Mouse (Mus musculus): ENCODE results near the gene Rrp36. TPM values are rescaled to one million over a fixed set of nuclear protein-coding genes. Genes with fewer than 3 reads are reported as not detected.

Rrp36 gene
- polyA plus RNA-seq, 1 experiment from 2014 or later, result 35.2 TPM

DNA sequence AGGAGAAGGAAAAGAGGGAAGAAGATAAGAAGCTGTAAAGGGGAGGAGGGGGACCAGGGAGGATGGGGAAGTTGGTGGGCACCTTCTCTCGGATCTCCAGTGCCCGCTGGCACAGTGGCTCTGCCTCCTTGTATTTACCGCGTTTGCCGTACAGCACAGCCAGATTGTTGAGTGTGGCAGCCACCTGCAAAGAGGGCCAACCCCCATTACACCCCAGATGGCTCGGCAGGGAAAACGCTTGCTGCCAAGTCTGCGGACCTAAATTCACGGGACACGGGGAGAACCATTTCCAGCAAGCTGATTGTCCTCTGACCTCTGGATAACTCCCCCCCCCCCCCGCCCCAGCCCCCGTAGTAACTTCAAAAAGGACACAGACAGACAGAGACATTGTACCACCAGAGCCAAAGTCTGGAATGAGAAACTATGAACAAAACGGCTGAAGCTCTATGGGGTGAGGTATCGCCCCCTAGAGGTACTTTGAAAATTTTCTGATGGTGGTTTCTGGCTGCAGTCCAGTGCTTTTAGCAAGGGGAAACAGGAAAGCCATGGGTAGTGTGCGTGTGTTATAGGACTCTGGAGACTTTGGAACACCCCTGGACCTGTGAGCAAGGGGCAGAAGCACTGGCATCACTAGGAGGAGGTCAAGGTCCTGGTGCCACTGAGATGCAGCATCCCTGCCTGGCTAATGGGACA lies 37.2 kb downstream of the Rrp36 start:
- 16% methylated on average over 15 of the region's 15 CpGs for WGBS
- Histone ChIP-seq H3K36me3 (ENCODE audit: insufficient read depth, low read length) (peaks cover 14% of the 10 kb centered on the region; the same call in 1 of the 2 replicates), H3K4me3 (ENCODE audit: low read depth, low read length) (no peak overlapping the region), H3K4me1 (ENCODE audit: insufficient read depth, low read depth, low read length) (no peaks in the 10 kb centered on the region), H3K4me2 (replicated peaks; ENCODE audit: low read depth, low read length) (no peak overlapping the region; the same call in 1 of the 2 replicates), H3K27me3 (replicated peaks; ENCODE audit: insufficient read depth, low read length) (no peaks in the 10 kb centered on the region), H3K9me3 (ENCODE audit: low read length) (no peaks in the 10 kb centered on the region), H3K9ac (replicated peaks; ENCODE audit: low read depth) (no peak overlapping the region), H3K27ac (ENCODE audit: low read length) (no peak overlapping the region)
- peak; percentile 94 for DNase-seq (ENCODE audit: low spot score)
- ATAC-seq, result peak; percentile 66
- TF ChIP-seq CTCF (IDR thresholded peaks at IDR 0.05) (peak; percentile 80), EP300 (IDR thresholded peaks at IDR 0.05) (no peak)

- peak overlapping the region; percentile 94 for H3K9ac ChIP-seq (replicated peaks; ENCODE audit: low read depth)
- peak overlapping the region; percentile 97 for H3K27ac ChIP-seq (ENCODE audit: low read length)
- H3K4me1 ChIP-seq (ENCODE audit: insufficient read depth, low read depth, low read length), result 0 out of 2 replicates have a peak, but pooled peaks cover 5% of the 10 kb centered on the region
- peak overlapping the region; percentile 86 for H3K4me3 ChIP-seq (ENCODE audit: low read depth, low read length)
- ATAC-seq (peak; percentile 84), DNase-seq (ENCODE audit: low spot score) (peak; percentile 95)
- 16% methylated on average over 12 of the region's 12 CpGs for WGBS
- H3K36me3 ChIP-seq (ENCODE audit: insufficient read depth, low read length), result 0 out of 2 replicates have a peak, but pooled peaks cover 7% of the 10 kb centered on the region
- no peak; the same call in 1 of the 2 replicates for TF ChIP-seq EP300 (IDR thresholded peaks at IDR 0.05)
- peak; percentile 33 for TF ChIP-seq CTCF (IDR thresholded peaks at IDR 0.05)
- no peaks in the 10 kb centered on the region for H3K9me3 ChIP-seq (ENCODE audit: low read length)
- H3K4me2 ChIP-seq (replicated peaks; ENCODE audit: low read depth, low read length), result peak overlapping the region; percentile 87
- no peaks in the 10 kb centered on the region for H3K27me3 ChIP-seq (replicated peaks; ENCODE audit: insufficient read depth, low read length)
Observed at GRCm38 (mm10) chr17:46629685-46630441, 44.3 kb downstream of the Rrp36 start.

DNA sequence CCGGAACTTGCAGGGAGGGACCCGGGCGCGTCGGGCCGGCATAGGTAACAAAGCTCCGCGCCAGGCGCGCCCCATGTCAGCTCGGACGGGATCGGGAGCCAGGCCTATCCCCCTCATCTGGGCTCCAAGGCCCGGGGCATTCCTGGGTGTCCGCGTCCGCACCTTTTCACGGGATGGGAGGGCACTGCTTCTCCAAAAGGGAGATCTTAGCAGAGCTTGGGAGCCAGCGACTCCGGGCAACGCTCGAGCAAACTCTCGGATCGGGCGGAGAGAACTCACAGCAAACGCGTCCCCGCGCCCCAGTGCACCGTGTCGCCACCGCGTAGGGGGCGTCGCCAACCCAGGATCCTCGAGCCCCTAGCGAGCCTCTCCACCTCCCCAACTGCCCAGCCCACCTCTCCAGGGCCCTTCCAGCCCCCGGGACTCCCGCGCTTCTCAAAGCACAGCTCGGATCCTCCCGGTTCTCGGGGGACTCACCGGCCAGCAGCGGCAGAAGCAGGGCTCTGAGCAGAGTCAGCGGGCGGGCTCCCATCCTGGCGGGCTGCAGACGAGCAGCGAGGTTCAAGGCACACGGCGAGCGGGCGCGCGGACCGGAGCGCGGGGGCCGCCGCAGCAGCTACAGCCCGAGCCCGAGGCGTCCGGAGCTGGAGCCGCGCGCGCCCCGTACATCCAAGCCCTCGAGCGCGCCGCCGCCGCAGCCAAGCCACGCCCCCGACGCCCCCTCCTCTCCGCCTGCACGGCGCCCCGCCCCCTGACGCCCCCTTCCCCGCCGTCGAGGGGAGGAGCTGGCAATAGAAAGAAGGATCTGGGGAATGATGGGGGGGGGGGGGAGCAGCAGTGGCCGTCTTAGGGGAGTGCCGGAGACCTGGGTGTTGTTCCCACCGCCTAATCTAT lies 45.1 kb downstream of the Rrp36 start, which contains the start of gene Ptk7:
TSS of gene Ptk7 (minus strand) at position 714 of the 894 bp plus-strand sequence.
- Histone ChIP-seq H3K4me2 (replicated peaks; ENCODE audit: low read depth, low read length) (peak within 1 kb of the TSS; percentile 87), H3K27me3 (replicated peaks; ENCODE audit: insufficient read depth, low read length) (no peaks in the 10 kb centered on the region), H3K4me1 (ENCODE audit: insufficient read depth, low read depth, low read length) (peaks cover 10% of the 10 kb centered on the region; the same call in 1 of the 2 replicates), H3K27ac (ENCODE audit: low read length) (peak within 1 kb of the TSS; percentile 97), H3K4me3 (ENCODE audit: low read depth, low read length) (peak within 1 kb of the TSS; percentile 86), H3K9me3 (ENCODE audit: low read length) (no peaks in the 10 kb centered on the region), H3K36me3 (ENCODE audit: insufficient read depth, low read length) (0 out of 2 replicates have a peak, but pooled peaks cover 7% of the 10 kb centered on the region), H3K9ac (replicated peaks; ENCODE audit: low read depth) (peak within 1 kb of the TSS; percentile 94)
- peak; percentile 81 for DNase-seq (ENCODE audit: low spot score)
- no peak for TF ChIP-seq EP300 (IDR thresholded peaks at IDR 0.05)
- 0 out of 2 replicates have a peak, but pooled peaks have one; percentile 14 for TF ChIP-seq CTCF (IDR thresholded peaks at IDR 0.05)
- WGBS, result under 1% methylated on average over 64 of the region's 90 CpGs
- ATAC-seq, result peak; percentile 56

DNA sequence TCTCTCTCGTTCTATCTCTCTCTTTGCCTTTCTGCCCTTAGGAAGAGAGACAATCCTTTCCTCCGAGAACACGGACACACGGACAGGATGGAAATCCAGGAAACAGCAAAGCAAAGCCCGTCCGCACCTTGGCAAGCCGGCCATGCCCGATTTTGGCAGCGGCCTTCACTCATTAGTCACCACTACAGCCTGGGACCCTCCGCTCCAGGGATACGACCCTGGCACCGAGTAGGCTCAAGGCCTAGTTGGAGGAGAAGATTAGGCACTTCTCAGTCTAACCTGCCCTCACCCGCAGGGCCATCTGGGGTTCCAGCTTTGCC lies 45.7 kb downstream of the Rrp36 start:
- Histone ChIP-seq H3K27me3 (replicated peaks; ENCODE audit: insufficient read depth, low read length) (no peaks in the 10 kb centered on the region), H3K4me3 (ENCODE audit: low read depth, low read length) (peak overlapping the region; percentile 86), H3K9ac (replicated peaks; ENCODE audit: low read depth) (peak overlapping the region; percentile 94), H3K9me3 (ENCODE audit: low read length) (no peaks in the 10 kb centered on the region), H3K4me1 (ENCODE audit: insufficient read depth, low read depth, low read length) (peaks cover 16% of the 10 kb centered on the region; the same call in 1 of the 2 replicates), H3K4me2 (replicated peaks; ENCODE audit: low read depth, low read length) (peak overlapping the region; percentile 87), H3K27ac (ENCODE audit: low read length) (peak overlapping the region; percentile 97), H3K36me3 (ENCODE audit: insufficient read depth, low read length) (0 out of 2 replicates have a peak, but pooled peaks cover 7% of the 10 kb centered on the region)
- ATAC-seq (no peak), DNase-seq (ENCODE audit: low spot score) (no peak)
- TF ChIP-seq CTCF (IDR thresholded peaks at IDR 0.05) (no peak), EP300 (IDR thresholded peaks at IDR 0.05) (no peak)
- WGBS, result 2% methylated on average over 13 of the region's 13 CpGs

- Histone ChIP-seq H3K27me3 (replicated peaks; ENCODE audit: insufficient read depth, low read length) (no peaks in the 10 kb centered on the region), H3K9me3 (ENCODE audit: low read length) (no peaks in the 10 kb centered on the region), H3K4me1 (ENCODE audit: insufficient read depth, low read depth, low read length) (peaks cover 22% of the 10 kb centered on the region; the same call in 1 of the 2 replicates), H3K36me3 (ENCODE audit: insufficient read depth, low read length) (0 out of 2 replicates have a peak, but pooled peaks cover 7% of the 10 kb centered on the region), H3K27ac (ENCODE audit: low read length) (peak overlapping the region; percentile 97), H3K4me2 (replicated peaks; ENCODE audit: low read depth, low read length) (peak overlapping the region; percentile 87), H3K9ac (replicated peaks; ENCODE audit: low read depth) (peak overlapping the region; percentile 94; the same call in 1 of the 2 replicates), H3K4me3 (ENCODE audit: low read depth, low read length) (peak overlapping the region; percentile 86)
- WGBS, result 31% methylated on average over 6 of the region's 6 CpGs
- ATAC-seq (no peak), DNase-seq (ENCODE audit: low spot score) (peak; percentile 66)
- TF ChIP-seq CTCF (IDR thresholded peaks at IDR 0.05) (no peak), EP300 (IDR thresholded peaks at IDR 0.05) (no peak)
Observed at GRCm38 (mm10) chr17:46627409-46627808, 46.7 kb downstream of the Rrp36 start.

All from lung, postnatal 0 days (tissue).